Mouse (Mus musculus) c-Kit-negative CD71-positive TER-119-positive erythroid progenitor cells, embryonic 14.5 days (primary cell): Measurements from ENCODE around the gene A4galt.
"Not testable (repeated sequence)": the region's sequence is repeated elsewhere in the genome, so short reads cannot be mapped to it uniquely, and the experiment has no call there.

Experiments
- DNase-seq: peaks from one replicate; pipeline ENCODE4 v3.0.0-alpha.2; 2013; ENCODE audit warnings: low read depth, low spot score

A4galt gene

GRCm38 (mm10) chr15:83268428-83268827, 16.9 kb upstream of the A4galt start:
- DNase-seq: not testable (repeated sequence)

- no peak for DNase-seq
Observed at GRCm38 (mm10) chr15:83265269-83265668, 13.7 kb upstream of the A4galt start.

DNA sequence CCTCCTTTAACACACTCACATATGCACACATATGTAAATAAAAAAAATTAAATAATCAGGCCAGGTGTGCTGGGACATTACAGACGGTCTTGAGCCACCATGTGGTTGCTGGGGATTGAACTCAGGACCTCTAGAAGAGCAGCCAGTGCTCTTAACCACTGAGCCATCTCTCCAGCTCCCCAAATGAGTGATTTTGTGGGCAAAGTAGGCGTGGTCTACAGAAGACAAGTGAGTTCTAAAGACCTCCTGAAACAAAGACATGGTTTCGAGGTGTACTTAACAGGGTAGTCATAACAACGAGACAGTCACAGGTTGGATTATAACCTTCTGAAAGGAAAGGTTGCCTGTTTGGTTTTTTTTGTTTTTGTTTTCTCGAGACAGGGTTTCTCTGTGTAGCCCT, 11.8 kb upstream of the A4galt start:
- DNase-seq: no peak

- no peak for DNase-seq
Observed at GRCm38 (mm10) chr15:83257906-83258305, 6.3 kb upstream of the A4galt start.

GRCm38 (mm10) chr15:83256491-83256890, 4.9 kb upstream of the A4galt start:
- DNase-seq: no peak

DNA sequence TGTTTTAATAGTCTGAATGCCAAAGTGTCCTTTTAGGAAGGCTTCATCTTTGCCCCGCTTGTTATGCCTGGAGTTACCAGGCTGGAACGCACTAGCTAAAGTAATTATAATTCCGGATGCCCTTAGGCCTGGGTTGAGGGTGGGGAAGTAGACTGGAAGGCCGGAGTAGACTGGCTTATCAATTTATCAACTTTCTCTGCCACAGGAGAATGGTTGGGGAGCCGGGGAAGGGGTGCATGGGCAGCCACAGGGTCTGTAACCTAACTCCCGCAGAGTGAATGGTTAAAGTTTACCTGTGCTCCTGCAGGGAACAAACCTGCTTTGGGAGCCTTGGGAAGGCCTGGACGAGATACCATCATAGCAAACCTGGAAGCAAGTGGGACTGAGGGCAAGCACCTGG, 4.4 kb upstream of the A4galt start:
- DNase-seq: no peak

- DNase-seq: no peak
Observed at GRCm38 (mm10) chr15:83255191-83255782, 3.7 kb upstream of the A4galt start.

DNA sequence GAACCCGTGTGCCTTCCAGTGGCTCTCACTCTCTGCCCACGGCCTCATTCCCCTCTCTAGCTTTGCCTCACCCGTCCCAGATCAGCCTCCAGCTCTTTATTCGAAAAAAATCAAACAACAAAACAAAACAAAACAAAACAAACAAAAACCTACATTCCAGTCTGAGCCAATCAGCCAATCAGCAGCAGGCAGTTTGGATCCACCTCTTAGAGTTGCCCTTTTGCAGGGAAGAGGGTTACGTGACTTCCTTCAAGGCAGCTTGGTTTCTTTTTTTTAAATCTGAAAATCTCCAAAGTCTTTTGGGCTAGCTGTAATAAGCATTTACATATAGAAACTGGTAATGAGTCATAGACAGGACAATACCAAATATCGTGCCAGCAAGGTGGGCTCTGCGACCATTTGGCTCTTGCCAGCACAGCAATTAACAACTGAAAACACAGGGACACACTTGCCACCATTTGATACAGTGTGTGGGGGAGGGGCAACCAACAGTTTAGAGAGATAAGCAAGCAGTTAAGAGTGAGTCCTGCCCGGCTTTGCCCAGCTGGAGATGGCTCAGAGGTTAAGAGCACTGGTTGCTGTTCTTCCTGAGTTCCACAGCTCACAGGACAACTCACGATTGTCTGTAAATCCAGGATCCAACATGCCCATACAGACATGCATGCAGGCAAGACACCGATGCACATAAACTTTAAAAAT, 2.9 kb upstream of the A4galt start:
- no peak for DNase-seq

- no peak for DNase-seq
Observed at GRCm38 (mm10) chr15:83252060-83252459, 486 bp upstream of the A4galt start.

- no peak for DNase-seq
Observed at GRCm38 (mm10) chr15:83250651-83251175, 861 bp downstream of the A4galt start.

DNA sequence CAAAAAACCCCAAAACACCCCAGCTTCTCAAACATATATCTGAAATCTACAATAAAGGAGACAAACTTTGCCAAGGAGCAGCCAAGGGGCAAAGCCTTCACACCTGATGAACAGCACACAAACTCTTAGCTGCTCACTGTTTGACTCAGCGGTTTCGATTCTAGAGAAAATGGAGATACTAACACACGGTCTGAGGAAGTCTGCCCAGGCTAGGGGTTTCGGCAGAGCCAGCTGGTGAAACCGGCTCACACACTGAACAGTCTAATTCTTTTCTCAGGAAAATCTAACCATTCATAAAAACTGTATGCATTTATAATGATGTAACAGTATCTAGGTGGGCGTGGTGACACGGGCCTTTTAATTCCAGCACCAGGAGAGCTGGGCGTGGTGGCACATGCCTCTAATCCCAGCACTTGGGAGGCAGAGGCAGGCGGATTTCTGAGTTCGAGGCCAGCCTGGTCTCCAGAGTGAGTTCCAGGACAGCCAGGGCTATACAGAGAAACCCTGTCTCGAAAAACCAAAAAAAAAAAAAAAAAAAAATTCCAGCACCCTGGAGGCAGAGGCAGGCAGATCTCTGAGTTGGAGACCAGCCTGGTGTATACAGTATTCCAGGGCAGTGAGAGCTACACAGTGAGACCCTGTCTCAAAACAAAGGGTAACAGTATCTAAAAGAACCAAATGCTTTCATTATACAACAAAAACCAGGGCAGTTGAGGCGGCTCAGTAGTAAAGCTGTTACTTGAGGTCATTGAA, 1.9 kb downstream of the A4galt start:
- no peak for DNase-seq

DNA sequence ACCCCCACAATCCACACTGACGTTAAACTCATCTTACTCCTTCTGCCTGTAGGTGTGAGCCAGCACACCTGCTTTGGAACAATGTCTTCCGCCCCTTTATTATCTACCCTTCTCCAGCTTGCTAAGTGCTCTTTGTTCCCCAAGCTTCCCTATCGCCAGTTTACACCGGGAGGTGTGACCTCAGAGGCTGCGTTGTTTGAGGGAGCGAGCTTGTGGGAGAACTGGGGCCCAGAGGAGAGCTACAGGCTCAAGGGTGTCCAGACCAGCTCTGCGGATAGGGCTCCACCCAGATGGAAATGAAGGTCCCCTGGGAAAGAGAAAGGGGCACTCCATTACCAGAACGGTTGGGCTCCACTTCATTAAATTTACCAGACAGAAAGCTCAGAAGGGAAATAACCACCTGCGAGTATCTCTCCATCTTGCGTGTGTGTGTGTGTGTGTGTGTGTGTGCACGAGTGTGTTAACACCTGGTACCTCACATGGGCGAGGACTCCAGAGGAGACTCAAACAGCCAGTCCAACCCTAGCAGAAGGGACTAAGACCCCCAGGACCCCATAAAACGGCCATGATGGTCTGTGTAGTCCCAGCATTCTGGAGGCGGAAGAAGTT, 3.2 kb downstream of the A4galt start:
- no peak for DNase-seq

DNA sequence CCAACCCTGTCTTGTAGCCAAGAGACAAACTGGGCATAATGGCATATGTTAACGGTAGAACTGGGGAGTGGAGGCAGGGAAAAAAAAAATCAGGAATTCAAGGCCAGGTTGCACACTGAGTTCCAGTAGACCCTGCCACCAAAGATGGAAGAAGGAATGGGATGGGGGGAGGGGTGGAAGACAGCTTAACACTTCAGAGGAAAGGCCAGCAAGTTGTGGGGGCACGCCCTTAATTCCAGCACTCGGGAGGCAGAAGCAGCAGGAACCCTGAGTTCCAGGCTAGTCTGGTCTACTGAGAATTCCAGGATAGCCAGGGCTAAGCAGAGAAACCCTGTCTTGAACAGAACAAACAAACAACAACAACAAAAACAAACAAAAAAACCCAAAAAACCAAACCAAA, 7.2 kb downstream of the A4galt start:
- no peak for DNase-seq

GRCm38 (mm10) chr15:83241961-83242680, 9.5 kb downstream of the A4galt start:
- no peak for DNase-seq

GRCm38 (mm10) chr15:83241497-83241896, 10.1 kb downstream of the A4galt start:
- DNase-seq: no peak

DNA sequence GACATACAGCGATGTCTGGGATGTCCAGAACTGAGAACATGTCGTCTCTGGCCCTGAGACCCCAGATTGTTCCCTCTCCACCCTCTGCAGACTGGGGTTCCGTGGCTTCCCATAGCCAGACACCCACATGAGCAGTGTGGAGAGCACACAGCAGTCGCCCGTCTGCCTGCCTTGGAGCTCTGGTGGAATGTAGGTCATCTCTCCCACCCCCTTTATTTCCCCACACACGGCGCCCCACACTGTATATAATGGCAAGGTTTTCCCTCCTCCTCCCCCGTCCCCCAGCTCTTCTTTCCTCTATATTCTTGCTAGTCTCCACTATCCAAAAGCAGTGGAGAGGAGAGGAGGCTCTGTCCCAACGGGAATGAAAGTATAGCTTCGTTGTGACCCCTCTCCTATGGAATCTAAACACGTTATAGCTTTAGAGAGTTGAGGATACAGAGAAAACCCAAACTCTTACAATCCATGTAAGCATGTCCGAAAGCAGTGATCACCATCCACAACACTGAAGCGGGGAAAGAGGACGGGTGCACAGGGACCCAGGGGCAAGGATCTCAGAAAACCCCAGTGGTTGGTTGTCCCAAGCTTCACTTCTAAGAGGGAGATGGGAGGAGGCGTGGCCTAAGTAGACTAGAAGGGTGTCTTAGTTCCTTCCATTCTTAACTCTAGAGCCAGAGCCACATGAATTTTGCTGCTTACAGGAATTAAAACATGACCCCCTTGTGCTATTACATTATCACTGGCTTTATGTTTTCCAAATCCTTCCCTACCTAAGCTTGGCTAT, 13.9 kb downstream of the A4galt start:
- no peak for DNase-seq

DNA sequence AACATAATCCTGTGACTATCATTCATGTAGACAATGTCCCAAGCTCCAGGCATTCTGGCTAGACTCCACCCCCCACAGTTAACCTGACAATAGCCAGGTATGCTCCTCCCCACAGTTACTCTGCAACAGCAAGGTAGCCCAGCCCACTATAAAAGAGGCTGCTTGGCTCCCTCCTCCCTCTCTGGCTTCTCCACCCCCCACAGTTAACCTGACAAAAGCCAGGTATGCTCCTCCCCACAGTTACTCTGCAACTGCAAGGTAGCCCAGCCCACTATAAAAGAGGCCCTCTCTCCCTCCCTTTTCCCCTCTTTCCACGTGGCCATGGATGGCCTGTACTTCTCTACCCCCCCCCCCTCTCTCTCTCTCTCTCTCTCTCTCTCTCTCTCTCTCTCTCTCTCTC, 14.8 kb downstream of the A4galt start:
- no peak for DNase-seq

DNA sequence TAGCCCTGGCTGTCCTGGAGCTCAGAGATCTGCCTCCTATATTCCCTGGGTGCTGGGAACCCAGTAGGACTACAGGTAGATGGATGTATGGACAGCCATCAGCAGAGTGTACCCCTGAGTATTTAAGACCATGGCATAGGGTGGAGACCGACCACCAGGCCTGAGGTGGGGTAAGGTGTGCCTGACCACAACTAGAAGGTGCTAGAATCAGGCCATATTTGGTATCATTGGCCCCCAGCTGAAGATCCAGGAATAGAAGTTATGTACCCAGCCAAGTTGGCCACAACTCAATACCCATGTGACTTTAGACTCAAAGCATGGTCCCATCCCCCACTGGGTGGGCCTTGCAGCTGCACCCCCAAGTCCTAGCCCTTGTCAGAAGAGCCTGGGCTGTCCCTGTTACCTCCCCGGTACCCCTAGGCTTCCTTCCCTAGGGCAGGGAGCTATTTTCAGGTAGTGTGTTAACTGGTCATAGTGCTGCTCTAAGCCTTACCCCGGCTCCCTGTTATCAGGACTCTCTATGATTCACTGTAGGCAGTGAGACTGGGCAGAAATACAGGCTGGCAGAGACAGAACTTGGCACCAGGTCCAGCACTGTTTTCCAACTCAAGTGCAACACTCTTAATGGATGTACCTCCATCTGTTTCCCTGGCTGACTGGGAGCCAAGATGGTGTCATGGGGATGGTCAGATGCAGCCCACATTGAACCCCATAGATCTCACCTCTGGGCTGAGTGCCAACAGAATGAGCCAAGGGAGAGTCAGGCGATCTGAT, 18.2 kb downstream of the A4galt start:
- DNase-seq: no peak

DNA sequence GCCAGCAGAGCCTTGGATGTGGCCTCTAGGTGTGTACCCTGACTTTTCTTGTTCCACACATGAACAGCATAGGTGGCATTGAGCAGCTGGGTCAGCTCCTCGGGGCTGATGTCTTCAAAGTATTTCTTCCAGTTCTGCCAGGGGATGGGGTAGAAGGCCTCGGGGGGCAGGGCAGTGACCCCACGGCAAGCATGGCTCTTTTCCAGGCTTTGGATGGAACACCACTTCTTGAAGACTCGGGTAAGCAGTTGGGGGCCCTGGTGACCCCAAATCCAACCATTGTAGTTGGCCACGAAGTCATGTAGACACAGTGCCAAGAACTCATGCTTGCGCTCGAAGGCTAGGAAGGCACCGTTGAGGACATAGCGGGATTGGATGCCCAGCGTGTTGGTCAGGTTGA, 24.0 kb downstream of the A4galt start:
- DNase-seq: no peak

- no peak for DNase-seq
Observed at GRCm38 (mm10) chr15:83226871-83227270, 24.7 kb downstream of the A4galt start.
